Mouse (Mus musculus): ENCODE results near the gene Rps18. TPM values are rescaled to one million over a fixed set of nuclear protein-coding genes. Genes with fewer than 3 reads are reported as not detected.

The Rps18 gene
- polyA plus RNA-seq, 1 experiment from 2014 or later, result 1,837 TPM

GRCm38 (mm10) chr17:33938783-33939182 is 17.0 kb downstream of the Rps18 start:
- no peaks in the 10 kb centered on the region for H3K27me3 ChIP-seq
- no peak overlapping the region for H3K27ac ChIP-seq
- peak overlapping the region; percentile 93; the same call in 1 of the 2 replicates for H3K4me2 ChIP-seq
- ATAC-seq (ENCODE audit: insufficient number of reproducible peaks, low FRiP score, low TSS enrichment, low read depth), result no peak
- no peaks in the 10 kb centered on the region for H3K9me3 ChIP-seq
- WGBS, result 81% methylated on average over 11 of the region's 11 CpGs
- no peak overlapping the region for H3K9ac ChIP-seq
- H3K4me1 ChIP-seq, result peaks cover 23% of the 10 kb centered on the region
- H3K36me3 ChIP-seq, result peaks cover 49% of the 10 kb centered on the region
- H3K4me3 ChIP-seq, result no peak overlapping the region

- Histone ChIP-seq H3K27me3 (no peaks in the 10 kb centered on the region), H3K9ac (no peak overlapping the region), H3K4me3 (no peak overlapping the region), H3K4me1 (peaks cover 25% of the 10 kb centered on the region), H3K9me3 (no peaks in the 10 kb centered on the region), H3K27ac (no peak overlapping the region), H3K4me2 (no peak overlapping the region), H3K36me3 (peaks cover 57% of the 10 kb centered on the region)
- ATAC-seq (ENCODE audit: insufficient number of reproducible peaks, low FRiP score, low TSS enrichment, low read depth), result no peak
- 87% methylated on average over 15 of the region's 15 CpGs for WGBS
These were observed 18.8 kb downstream of the Rps18 start for GRCm38 (mm10) chr17:33936993-33937392.

- no peak overlapping the region for H3K4me3 ChIP-seq
- H3K9me3 ChIP-seq, result no peaks in the 10 kb centered on the region
- no peak overlapping the region for H3K27ac ChIP-seq
- H3K4me2 ChIP-seq, result no peak overlapping the region
- no peak for ATAC-seq (ENCODE audit: insufficient number of reproducible peaks, low FRiP score, low TSS enrichment, low read depth)
- WGBS, result 89% methylated on average over 21 of the region's 21 CpGs
- no peaks in the 10 kb centered on the region for H3K27me3 ChIP-seq
- H3K36me3 ChIP-seq, result peaks cover 59% of the 10 kb centered on the region
- H3K9ac ChIP-seq, result no peak overlapping the region
- H3K4me1 ChIP-seq, result peaks cover 27% of the 10 kb centered on the region
These were observed 20.3 kb downstream of the Rps18 start for GRCm38 (mm10) chr17:33935422-33936055.

- Histone ChIP-seq H3K9ac (no peak overlapping the region), H3K9me3 (no peaks in the 10 kb centered on the region), H3K27me3 (no peaks in the 10 kb centered on the region), H3K4me2 (no peak overlapping the region), H3K4me3 (no peak overlapping the region), H3K36me3 (peaks cover 52% of the 10 kb centered on the region), H3K4me1 (peaks cover 30% of the 10 kb centered on the region), H3K27ac (no peak overlapping the region)
- WGBS, result 93% methylated on average over 15 of the region's 15 CpGs
- ATAC-seq (ENCODE audit: insufficient number of reproducible peaks, low FRiP score, low TSS enrichment, low read depth), result no peak
These were observed 22.8 kb downstream of the Rps18 start for GRCm38 (mm10) chr17:33932970-33933369.

- peaks cover 53% of the 10 kb centered on the region for H3K36me3 ChIP-seq
- H3K4me2 ChIP-seq, result no peak overlapping the region
- H3K27me3 ChIP-seq, result no peaks in the 10 kb centered on the region
- H3K9ac ChIP-seq, result no peak overlapping the region
- no peaks in the 10 kb centered on the region for H3K9me3 ChIP-seq
- H3K27ac ChIP-seq, result no peak overlapping the region
- no peak for ATAC-seq (ENCODE audit: insufficient number of reproducible peaks, low FRiP score, low TSS enrichment, low read depth)
- H3K4me1 ChIP-seq, result peaks cover 32% of the 10 kb centered on the region
- 89% methylated on average over 14 of the region's 14 CpGs for WGBS
- no peak overlapping the region for H3K4me3 ChIP-seq
These were observed 23.4 kb downstream of the Rps18 start for GRCm38 (mm10) chr17:33932448-33932847.

GRCm38 (mm10) chr17:33931947-33932346 is 23.9 kb downstream of the Rps18 start:
- H3K27ac ChIP-seq, result no peak overlapping the region
- H3K27me3 ChIP-seq, result no peaks in the 10 kb centered on the region
- H3K36me3 ChIP-seq, result peaks cover 52% of the 10 kb centered on the region
- H3K9me3 ChIP-seq, result no peaks in the 10 kb centered on the region
- no peak overlapping the region for H3K4me3 ChIP-seq
- ATAC-seq (ENCODE audit: insufficient number of reproducible peaks, low FRiP score, low TSS enrichment, low read depth), result no peak
- H3K9ac ChIP-seq, result no peak overlapping the region
- H3K4me1 ChIP-seq, result peaks cover 32% of the 10 kb centered on the region
- WGBS, result 92% methylated on average over 11 of the region's 11 CpGs
- no peak overlapping the region for H3K4me2 ChIP-seq

- Histone ChIP-seq H3K27ac (peak overlapping the region; percentile 97), H3K4me1 (peaks cover 32% of the 10 kb centered on the region), H3K9me3 (no peaks in the 10 kb centered on the region), H3K36me3 (peaks cover 48% of the 10 kb centered on the region), H3K27me3 (no peaks in the 10 kb centered on the region), H3K4me2 (peak overlapping the region; percentile 97), H3K4me3 (peak overlapping the region; percentile 87), H3K9ac (peak overlapping the region; percentile 76)
- ATAC-seq (ENCODE audit: insufficient number of reproducible peaks, low FRiP score, low TSS enrichment, low read depth), result no peak
- 32% methylated on average over 18 of the region's 18 CpGs for WGBS
These were observed 24.5 kb downstream of the Rps18 start for GRCm38 (mm10) chr17:33931159-33931866.

GRCm38 (mm10) chr17:33930280-33931158 is 25.3 kb downstream of the Rps18 start:
- Histone ChIP-seq H3K4me3 (peak overlapping the region; percentile 87), H3K9ac (peak overlapping the region; percentile 76), H3K27me3 (no peaks in the 10 kb centered on the region), H3K4me1 (peaks cover 32% of the 10 kb centered on the region), H3K9me3 (no peaks in the 10 kb centered on the region), H3K4me2 (peak overlapping the region; percentile 97), H3K27ac (peak overlapping the region; percentile 97), H3K36me3 (peaks cover 48% of the 10 kb centered on the region)
- under 1% methylated on average over 45 of the region's 45 CpGs for WGBS
- ATAC-seq (ENCODE audit: insufficient number of reproducible peaks, low FRiP score, low TSS enrichment, low read depth), result no peak

- H3K27ac ChIP-seq, result peak within 1 kb of the TSS; percentile 97
- H3K4me3 ChIP-seq, result peak within 1 kb of the TSS; percentile 87
- under 1% methylated on average over 74 of the region's 80 CpGs for WGBS
- peak within 1 kb of the TSS; percentile 76 for H3K9ac ChIP-seq
- no peaks in the 10 kb centered on the region for H3K9me3 ChIP-seq
- H3K4me1 ChIP-seq, result peaks cover 34% of the 10 kb centered on the region
- peaks cover 44% of the 10 kb centered on the region for H3K36me3 ChIP-seq
- H3K27me3 ChIP-seq, result no peaks in the 10 kb centered on the region
- peak; percentile 64 for ATAC-seq (ENCODE audit: insufficient number of reproducible peaks, low FRiP score, low TSS enrichment, low read depth)
- peak within 1 kb of the TSS; percentile 97 for H3K4me2 ChIP-seq
These were observed 26.2 kb downstream of the Rps18 start, which contains the start of gene Rgl2 for GRCm38 (mm10) chr17:33929371-33930279. Rgl2 (plus strand) TSS chr17:33929543.

- 61% methylated on average over 21 of the region's 21 CpGs for WGBS
These were observed 27.4 kb downstream of the Rps18 start for GRCm38 (mm10) chr17:33928251-33928947.

More at GRCm38 (mm10) chr17:33928251-33928947, 27.4 kb downstream of the Rps18 start:
- H3K9me3 ChIP-seq, result no peaks in the 10 kb centered on the region
- no peak for ATAC-seq (ENCODE audit: insufficient number of reproducible peaks, low FRiP score, low TSS enrichment, low read depth)
- H3K4me2 ChIP-seq, result peak overlapping the region; percentile 97
- peak overlapping the region; percentile 63 for H3K9ac ChIP-seq
- H3K4me3 ChIP-seq, result peak overlapping the region; percentile 87
- no peaks in the 10 kb centered on the region for H3K27me3 ChIP-seq
- peaks cover 38% of the 10 kb centered on the region for H3K36me3 ChIP-seq
- H3K4me1 ChIP-seq, result peaks cover 34% of the 10 kb centered on the region
- peak overlapping the region; percentile 97; the same call in 1 of the 2 replicates for H3K27ac ChIP-seq
